Mouse (Mus musculus) embryonic facial prominence, embryonic 13.5 days (tissue): Measurements from ENCODE around the gene Zfpm1. TPM values are rescaled to one million over a fixed set of nuclear protein-coding genes. Genes with fewer than 3 reads are reported as not detected.

Experiments used
- ATAC-seq: fragments of 200-750 bp; cut with Nextera tagmentation; 2 replicates; pipeline ENCODE4 v1.8.0; 2017; ENCODE audit warnings: low read depth; ENCODE audit not compliant: insufficient number of reproducible peaks, insufficient read depth, low FRiP score, low TSS enrichment
- H3K27ac ChIP-seq: fragments of 300-500 bp; sonication (generic); 2 replicates; pipeline ENCODE4 v1.5.1; 2015; ENCODE audit warnings: moderate library complexity, mild to moderate bottlenecking, inconsistent platforms
- H3K27me3 ChIP-seq: fragments of 300-500 bp; sonication (generic); 2 replicates; pipeline ENCODE4 v1.6.1; 2015; ENCODE audit warnings: mild to moderate bottlenecking, inconsistent platforms
- H3K36me3 ChIP-seq: fragments of 300-500 bp; sonication (generic); 2 replicates; pipeline ENCODE4 v1.6.1; 2015; ENCODE audit warnings: mild to moderate bottlenecking, inconsistent platforms
- H3K4me1 ChIP-seq: fragments of 300-500 bp; sonication (generic); 2 replicates; pipeline ENCODE4 v1.6.1; 2015; ENCODE audit warnings: inconsistent platforms
- H3K4me2 ChIP-seq: fragments of 300-500 bp; sonication (generic); 2 replicates; pipeline ENCODE4 v1.6.1; 2015; ENCODE audit warnings: moderate library complexity, mild to moderate bottlenecking, inconsistent platforms
- H3K4me3 ChIP-seq: fragments of 300-500 bp; sonication (generic); 2 replicates; pipeline ENCODE4 v1.5.1; 2015; ENCODE audit warnings: mild to moderate bottlenecking, inconsistent platforms
- H3K9ac ChIP-seq: fragments of 300-500 bp; sonication (generic); 2 replicates; pipeline ENCODE4 v1.6.1; 2015; ENCODE audit warnings: mild to moderate bottlenecking, inconsistent platforms
- H3K9me3 ChIP-seq: fragments of 300-500 bp; sonication (generic); 2 replicates; pipeline ENCODE4 v1.6.1; 2016; ENCODE audit warnings: inconsistent platforms
- WGBS: fragments of 180-500 bp; shearing (Covaris S2); methylation state at CpG from one replicate; pipeline ENCODE4 v1.1.7; 2015; ENCODE audit warnings: mixed read lengths; 5-methylcytosine and 5-hydroxymethylcytosine counted together
- polyA plus RNA-seq: library from polyadenylated mRNA; unstranded; fragments of >200 nt; fragmentation: Nextera tagmentation; extraction: Ambion mirVana; gene quantifications from 2 replicates; pipeline ENCODE4 v1.2.1, GENCODE M21; 2015

Zfpm1 gene
- polyA plus RNA-seq, 1 experiment from 2014 or later: 1.7 TPM

DNA sequence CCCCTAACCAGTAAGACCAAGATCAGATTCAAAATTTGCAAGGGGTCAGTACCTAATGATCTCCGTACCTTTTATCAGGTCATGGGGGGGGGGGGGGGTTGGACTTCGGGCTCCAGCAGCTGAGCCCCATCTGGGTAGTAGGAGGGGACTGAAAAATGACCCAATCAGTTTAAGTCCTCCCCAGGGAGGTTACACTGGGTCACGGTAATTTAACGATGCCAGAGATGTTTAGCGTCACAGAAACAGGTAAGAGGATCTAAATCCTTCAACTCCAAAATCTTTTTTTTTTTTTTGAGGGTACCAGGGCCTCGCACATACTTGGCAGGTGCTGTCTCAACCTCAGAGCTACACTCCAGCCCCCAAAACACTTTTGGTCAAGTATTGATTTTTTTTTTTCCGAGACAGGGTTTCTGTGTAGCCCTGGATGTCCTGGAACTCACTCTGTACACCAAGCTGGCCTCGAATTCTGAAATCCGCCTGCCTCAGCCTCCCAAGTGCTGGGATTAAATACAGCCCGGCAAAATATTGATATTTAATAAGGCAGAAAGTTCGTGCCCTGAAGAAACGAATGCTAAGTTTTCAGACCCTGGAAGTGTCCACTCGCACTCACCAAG lies 93.9 kb downstream of the Zfpm1 start:
- 28% methylated on average over 13 of the region's 13 CpGs for WGBS
- Histone ChIP-seq H3K4me2 (peak overlapping the region; percentile 59), H3K27ac (peak overlapping the region; percentile 51; the same call in 1 of the 2 replicates), H3K36me3 (peaks cover 16% of the 10 kb centered on the region), H3K4me3 (peak overlapping the region; percentile 95), H3K27me3 (no peaks in the 10 kb centered on the region), H3K9me3 (no peaks in the 10 kb centered on the region), H3K4me1 (peaks cover 20% of the 10 kb centered on the region), H3K9ac (peak overlapping the region; percentile 93)
- no peak for ATAC-seq

DNA sequence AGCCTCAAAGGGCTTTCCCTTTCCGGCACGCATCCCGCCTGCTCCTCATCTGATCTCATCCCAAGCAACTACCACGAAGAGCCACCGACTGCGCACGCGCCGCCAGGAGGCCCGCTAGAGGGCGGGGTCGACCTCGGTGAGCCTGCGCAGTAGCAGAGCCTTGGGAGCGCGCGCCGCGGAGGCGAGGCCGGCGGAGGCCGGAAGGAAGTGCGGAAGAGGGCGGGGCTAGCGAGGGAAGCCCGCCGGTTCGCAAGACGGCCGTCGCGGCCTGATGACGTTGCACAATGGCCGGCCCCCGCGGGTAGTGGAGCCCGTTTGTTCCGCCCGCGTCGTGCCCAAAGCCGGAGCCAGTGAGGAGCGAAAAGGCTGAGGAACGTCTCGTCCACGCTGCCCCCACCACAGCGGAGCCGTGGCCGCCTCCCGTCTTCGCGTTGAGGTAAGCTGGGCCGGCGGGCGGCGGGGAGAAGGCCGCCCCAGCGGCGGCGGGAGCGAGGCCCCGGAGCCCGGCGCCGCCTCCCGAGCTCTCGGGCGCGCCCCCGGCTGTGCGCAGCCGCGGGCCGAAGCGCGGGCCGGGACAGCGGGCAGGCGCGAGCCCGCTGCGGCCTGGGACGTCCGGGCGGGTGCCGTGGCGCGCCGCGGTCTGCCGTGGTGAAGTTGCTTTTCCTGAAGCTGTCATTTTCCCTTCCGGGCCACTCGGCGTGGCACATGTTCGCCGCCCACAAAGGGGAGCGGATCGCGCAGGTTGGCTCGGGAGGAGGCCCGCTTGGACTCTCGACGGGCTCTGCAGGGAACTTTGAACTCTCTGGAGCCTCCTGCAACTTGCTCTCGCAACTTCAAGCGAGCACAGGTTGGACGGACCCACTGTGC lies 94.7 kb downstream of the Zfpm1 start, which contains the start of gene Zc3h18:
Zc3h18 (plus strand) TSS at position 245 of the 867 bp plus-strand sequence.
- Histone ChIP-seq H3K27ac (peak within 1 kb of the TSS; percentile 93), H3K27me3 (no peaks in the 10 kb centered on the region), H3K9ac (peak within 1 kb of the TSS; percentile 93), H3K9me3 (no peaks in the 10 kb centered on the region), H3K4me1 (peaks cover 20% of the 10 kb centered on the region), H3K4me2 (peak within 1 kb of the TSS; percentile 80), H3K36me3 (peaks cover 20% of the 10 kb centered on the region), H3K4me3 (peak within 1 kb of the TSS; percentile 95)
- peak; percentile 90 for ATAC-seq
- WGBS: under 1% methylated on average over 95 of the region's 107 CpGs

DNA sequence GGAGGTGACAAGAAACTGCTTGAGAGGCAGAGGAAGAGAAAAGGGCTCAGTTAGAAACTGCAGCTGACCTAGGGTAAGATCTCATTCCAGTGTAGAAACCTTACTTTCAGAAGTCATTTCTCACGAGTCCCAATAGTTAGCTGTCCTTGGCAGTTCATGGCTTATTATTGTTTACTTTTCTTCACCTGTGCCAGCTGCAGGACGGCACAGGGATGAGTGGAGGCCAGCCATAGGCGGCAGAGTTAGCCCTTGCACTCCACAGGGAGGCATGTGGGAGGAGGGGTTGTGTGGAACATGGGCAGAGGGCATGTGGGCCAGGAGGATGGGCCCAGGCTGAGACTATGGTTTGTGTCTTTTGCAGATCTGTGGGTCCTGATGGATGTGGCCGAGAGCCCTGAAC lies 101.1 kb downstream of the Zfpm1 start:
- H3K9ac ChIP-seq: no peak overlapping the region
- WGBS: 87% methylated on average over 4 of the region's 4 CpGs
- peaks cover 75% of the 10 kb centered on the region for H3K36me3 ChIP-seq
- no peaks in the 10 kb centered on the region for H3K27me3 ChIP-seq
- H3K9me3 ChIP-seq: no peaks in the 10 kb centered on the region
- no peak overlapping the region for H3K4me2 ChIP-seq
- H3K4me1 ChIP-seq: peaks cover 4% of the 10 kb centered on the region
- H3K4me3 ChIP-seq: no peak overlapping the region
- H3K27ac ChIP-seq: no peak overlapping the region
- ATAC-seq: no peak

Other genes with a start within 250 kb of the Zfpm1 start
- 0.26 and 0.66 TPM in 2 replicates for gene Trhr2, start 78.6 kb downstream of the Zfpm1 start, polyA plus RNA-seq
- gene Zc3h18, start 94.5 kb downstream of the Zfpm1 start, polyA plus RNA-seq: 54.8 and 59.1 TPM in 2 replicates
- 0.31 TPM in 1 of 2 replicates, not detected in the other for gene Il17c, start 139.9 kb downstream of the Zfpm1 start, polyA plus RNA-seq
- gene Cyba, start 150.8 kb downstream of the Zfpm1 start, polyA plus RNA-seq: 118 and 120 TPM in 2 replicates
- gene Mvd, start 161.3 kb downstream of the Zfpm1 start, polyA plus RNA-seq: 34.8 and 43.3 TPM in 2 replicates
- 1.2 TPM in 2 replicates for gene Snai3, start 178.6 kb downstream of the Zfpm1 start, polyA plus RNA-seq
- gene Rnf166, start 193.9 kb downstream of the Zfpm1 start, polyA plus RNA-seq: 51.1 and 51.3 TPM in 2 replicates
- gene Ctu2, start 194.0 kb downstream of the Zfpm1 start, polyA plus RNA-seq: 54.9 and 69.0 TPM in 2 replicates